Mouse (Mus musculus): ENCODE results near the gene Nlk.
A peak's percentile ranks its signal among the peaks of the same experiment; 100 is the strongest.
"Not testable (repeated sequence)": the region's sequence is repeated elsewhere in the genome, so short reads cannot be mapped to it uniquely, and the experiment has no call there.

The Nlk gene

GRCm38 (mm10) chr11:78544449-78545111 lies 152.6 kb downstream of the Nlk start:
- DNase-seq (ENCODE audit: low spot score), result no peak

GRCm38 (mm10) chr11:78540358-78540757 lies 156.8 kb downstream of the Nlk start:
- no peak for DNase-seq (ENCODE audit: low spot score)

- DNase-seq (ENCODE audit: low spot score), result no peak
Observed at GRCm38 (mm10) chr11:78536690-78537084, 160.5 kb downstream of the Nlk start.

GRCm38 (mm10) chr11:78536080-78536689 lies 161.0 kb downstream of the Nlk start, which contains the start of the genes Tnfaip1 and Ift20:
Gene Tnfaip1 (minus strand): TSS chr11:78536332.
Gene Ift20 (plus strand): TSS chr11:78536361.
- DNase-seq (ENCODE audit: low spot score), result peak; percentile 96

- DNase-seq (ENCODE audit: low spot score), result no peak
Observed at GRCm38 (mm10) chr11:78535376-78536079, 161.6 kb downstream of the Nlk start.

GRCm38 (mm10) chr11:78534516-78534915 lies 162.7 kb downstream of the Nlk start:
- no peak for DNase-seq (ENCODE audit: low spot score)

GRCm38 (mm10) chr11:78531515-78531914 lies 165.7 kb downstream of the Nlk start:
- DNase-seq (ENCODE audit: low spot score), result not testable (repeated sequence)

GRCm38 (mm10) chr11:78531046-78531445 lies 166.1 kb downstream of the Nlk start:
- no peak for DNase-seq (ENCODE audit: low spot score)

GRCm38 (mm10) chr11:78530001-78530400 lies 167.2 kb downstream of the Nlk start:
- no peak for DNase-seq (ENCODE audit: low spot score)

- DNase-seq (ENCODE audit: low spot score), result no peak
Observed at GRCm38 (mm10) chr11:78528714-78529113, 168.5 kb downstream of the Nlk start.

- DNase-seq (ENCODE audit: low spot score), result no peak
Observed at GRCm38 (mm10) chr11:78524838-78525237, 172.3 kb downstream of the Nlk start.

- no peak for DNase-seq (ENCODE audit: low spot score)
Observed at GRCm38 (mm10) chr11:78523241-78523955, 173.8 kb downstream of the Nlk start.

GRCm38 (mm10) chr11:78522481-78522997 lies 174.6 kb downstream of the Nlk start:
- no peak for DNase-seq (ENCODE audit: low spot score)

GRCm38 (mm10) chr11:78521880-78522279 lies 175.3 kb downstream of the Nlk start:
- no peak for DNase-seq (ENCODE audit: low spot score)

- DNase-seq (ENCODE audit: low spot score), result no peak
Observed at GRCm38 (mm10) chr11:78518931-78519330, 178.2 kb downstream of the Nlk start.
